Mouse (Mus musculus) CD8-positive naive resting alpha-beta T cell, adult 2 months (primary cell): ENCODE results near the gene Sppl3.
A peak's percentile ranks its signal among the peaks of the same experiment; 100 is the strongest.
"Not testable (repeated sequence)": the region's sequence is repeated elsewhere in the genome, so short reads cannot be mapped to it uniquely, and the experiment has no call there.

Experiments
- DNase-seq, 2 experiments: peaks; one replicate each; pipeline ENCODE4 v3.0.0; 2022; ENCODE audit warnings: low read depth in 2 of 2, low spot score in 2 of 2

The Sppl3 gene

DNA sequence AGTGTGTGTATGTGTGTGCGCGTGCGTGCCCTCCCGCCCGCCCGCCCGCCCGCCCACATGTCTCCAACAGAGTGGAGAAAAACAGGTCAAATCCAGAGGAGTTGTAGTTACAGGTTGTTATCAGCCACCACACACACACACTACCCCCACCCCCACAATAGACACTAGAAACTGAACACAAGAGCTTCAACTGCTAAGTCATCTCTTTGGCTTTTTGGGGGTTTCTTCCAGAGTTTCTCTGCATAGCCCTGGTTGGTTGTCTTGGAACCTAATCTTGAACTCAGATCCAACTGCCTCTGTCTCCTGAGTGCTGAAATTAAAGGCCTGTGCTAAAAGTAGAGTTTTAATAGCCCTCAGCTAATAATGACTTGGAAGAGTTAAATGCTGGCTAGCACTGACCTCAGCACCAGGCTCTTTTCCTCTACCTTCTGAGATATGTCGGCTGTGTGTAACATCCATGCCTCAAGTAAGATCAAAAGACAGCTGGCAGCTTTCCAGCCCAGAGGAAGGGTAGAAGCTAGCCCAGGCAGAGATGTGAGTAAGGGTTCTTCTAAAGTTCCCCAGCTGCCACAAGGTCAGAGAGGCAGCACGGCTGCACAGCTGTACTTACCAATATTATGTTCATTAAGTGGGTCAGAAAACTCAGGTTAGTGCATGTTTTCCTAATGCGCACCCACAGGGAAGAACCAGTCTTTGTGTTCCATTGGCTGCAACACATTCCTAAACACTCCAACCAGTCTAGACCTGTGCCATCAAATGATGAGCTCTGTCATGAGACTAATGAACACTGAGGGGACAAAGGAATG is 60.4 kb downstream of the Sppl3 start:
- no peak for DNase-seq

DNA sequence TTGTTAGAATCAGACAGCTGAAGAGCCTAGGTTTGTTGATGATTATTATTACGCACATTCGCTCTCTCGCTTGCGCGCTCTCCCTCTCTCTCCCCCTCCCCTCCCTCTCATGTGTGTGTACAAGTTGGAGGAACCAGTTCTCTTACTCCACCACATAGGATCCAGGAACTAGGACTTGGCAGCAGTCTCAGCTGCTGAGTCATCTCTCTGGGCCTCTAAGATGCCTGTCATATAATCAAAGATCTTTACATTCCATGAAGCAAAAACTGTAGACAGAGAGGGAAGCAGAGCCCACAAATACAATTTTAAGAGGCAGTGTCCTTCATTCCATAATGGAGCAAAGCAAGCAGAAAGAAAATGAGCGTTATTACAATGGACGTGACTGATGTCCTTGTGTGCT is 61.2 kb downstream of the Sppl3 start:
- no peak for DNase-seq

DNA sequence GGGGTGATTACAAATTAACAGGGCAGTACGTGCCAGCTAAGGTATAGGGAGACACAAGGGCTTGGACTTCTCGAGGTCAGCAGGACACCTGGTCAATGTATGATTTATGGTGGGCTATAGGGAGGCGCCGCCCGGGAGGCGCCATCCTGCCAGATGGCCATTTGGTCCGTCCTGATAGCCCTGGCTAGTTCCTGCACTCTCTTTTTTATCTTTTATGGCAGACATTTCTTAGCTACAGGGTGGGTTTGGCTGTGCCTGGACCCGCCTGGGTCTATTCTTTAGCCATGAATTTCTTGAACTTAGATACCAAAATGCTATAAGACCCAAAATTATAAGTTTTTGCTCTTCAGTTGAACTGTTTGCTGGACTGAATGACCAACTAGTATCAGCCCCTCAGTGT is 62.4 kb downstream of the Sppl3 start:
- not testable (repeated sequence) for DNase-seq

DNA sequence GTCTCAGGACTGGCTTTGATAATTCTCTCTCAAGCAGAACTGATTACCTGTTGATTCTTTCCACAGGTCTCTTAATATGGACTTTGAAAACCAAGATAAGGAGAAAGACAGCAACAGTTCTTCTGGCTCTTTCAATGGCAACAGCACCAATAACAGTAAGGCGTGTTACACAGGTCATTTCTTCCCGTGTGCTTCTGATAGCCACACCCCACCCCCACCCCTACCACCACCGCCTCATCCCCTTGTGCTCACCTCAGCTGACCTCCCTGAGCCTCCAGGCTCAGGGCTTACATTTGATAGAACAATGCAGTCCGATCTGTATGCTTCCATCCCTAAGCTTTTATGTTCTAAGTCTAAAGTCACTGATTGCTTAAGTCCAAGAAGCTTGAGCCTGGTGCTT is 63.8 kb downstream of the Sppl3 start:
- DNase-seq = no peak

DNA sequence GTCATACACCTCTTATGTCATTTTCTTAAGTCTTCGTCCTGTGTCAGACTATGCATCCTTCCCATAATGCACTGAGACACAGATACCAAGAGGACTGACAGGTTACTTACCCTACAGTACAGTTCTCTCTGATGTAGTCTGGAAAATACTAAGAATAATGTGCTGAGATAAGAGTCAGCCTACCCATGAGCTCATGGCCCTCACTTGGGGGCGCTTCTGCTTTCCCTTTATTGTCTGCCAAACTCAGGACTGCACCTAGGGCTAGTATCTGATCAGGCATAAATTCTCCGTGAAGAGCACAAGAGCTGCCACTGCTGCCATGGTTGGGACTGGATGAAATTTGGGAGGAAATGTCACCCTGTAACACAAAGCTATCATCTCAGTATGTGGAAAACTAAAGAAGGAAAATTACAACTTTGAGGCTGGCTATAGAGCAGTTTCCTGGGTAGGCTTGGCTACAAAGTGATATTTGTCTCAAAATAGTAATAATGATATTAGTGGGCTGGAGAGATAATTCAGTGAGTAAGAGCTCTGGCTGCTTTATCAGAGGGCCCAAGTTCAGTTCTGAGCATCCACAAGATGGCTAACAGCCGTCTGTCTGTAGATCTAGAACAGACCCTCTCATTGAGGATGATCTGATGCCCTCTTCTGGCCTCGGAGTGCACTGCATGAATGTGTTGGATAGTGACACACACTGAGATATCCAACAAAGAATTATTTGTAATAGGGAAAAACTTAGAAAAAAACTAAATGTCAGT is 65.4 kb downstream of the Sppl3 start:
- DNase-seq = peak; percentile 58 to 74

DNA sequence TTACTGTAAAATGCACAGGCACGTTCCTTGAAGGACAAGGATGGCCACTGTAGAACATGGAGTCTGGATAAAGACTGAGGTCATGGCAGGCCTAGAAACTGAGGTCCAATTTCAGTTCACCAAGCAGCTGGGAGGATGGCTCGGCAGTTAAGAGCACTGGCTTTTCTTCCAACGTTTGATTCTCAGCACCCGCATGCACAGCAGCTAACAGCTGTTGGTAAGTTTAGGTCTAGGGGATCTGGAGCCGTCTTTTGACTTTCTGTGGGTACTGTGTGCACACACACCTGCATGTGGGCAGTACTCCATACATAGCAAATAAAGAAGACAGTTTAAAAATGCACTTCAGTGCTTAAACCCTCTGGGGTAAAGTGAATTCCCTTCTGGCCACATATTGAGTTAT is 70.7 kb downstream of the Sppl3 start:
- DNase-seq = no peak

DNA sequence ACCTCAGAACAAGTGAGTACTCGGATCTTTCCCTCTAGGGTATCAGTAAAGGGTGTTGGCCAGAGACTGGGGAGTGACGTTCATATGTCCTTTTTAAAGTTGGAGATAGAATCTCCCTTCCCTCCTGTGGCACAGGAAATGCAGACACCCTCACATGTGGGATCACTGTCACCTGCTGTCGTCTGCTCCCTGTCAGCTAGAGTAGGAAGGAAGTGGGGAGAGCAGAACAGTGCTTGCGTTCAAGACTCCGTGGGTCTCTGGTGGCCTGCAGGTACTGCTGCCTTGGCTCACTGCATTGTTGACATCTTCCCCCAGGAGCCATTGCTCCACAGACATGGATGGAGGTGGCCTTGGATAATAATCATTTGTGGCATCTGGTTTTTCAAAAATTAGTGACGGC is 72.6 kb downstream of the Sppl3 start:
- no peak for DNase-seq

DNA sequence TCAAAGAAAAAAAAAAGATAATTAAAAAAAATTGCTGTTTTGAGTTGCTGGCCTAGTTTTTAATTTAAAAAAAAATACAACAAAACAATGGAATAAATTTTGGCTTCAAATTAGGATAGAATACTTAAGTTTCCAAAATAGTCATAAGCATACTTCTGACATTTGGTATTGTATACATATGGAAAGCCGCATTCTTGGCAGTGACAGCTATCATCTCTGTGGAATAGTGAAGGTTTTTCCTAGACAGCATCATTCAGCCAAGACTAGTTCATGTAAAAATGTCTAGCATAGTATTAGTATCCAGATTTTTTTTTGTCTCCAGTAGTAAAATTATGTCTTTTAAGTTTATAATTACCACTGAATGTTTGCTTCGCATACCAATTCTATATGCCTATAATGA is 74.7 kb downstream of the Sppl3 start:
- no peak for DNase-seq

DNA sequence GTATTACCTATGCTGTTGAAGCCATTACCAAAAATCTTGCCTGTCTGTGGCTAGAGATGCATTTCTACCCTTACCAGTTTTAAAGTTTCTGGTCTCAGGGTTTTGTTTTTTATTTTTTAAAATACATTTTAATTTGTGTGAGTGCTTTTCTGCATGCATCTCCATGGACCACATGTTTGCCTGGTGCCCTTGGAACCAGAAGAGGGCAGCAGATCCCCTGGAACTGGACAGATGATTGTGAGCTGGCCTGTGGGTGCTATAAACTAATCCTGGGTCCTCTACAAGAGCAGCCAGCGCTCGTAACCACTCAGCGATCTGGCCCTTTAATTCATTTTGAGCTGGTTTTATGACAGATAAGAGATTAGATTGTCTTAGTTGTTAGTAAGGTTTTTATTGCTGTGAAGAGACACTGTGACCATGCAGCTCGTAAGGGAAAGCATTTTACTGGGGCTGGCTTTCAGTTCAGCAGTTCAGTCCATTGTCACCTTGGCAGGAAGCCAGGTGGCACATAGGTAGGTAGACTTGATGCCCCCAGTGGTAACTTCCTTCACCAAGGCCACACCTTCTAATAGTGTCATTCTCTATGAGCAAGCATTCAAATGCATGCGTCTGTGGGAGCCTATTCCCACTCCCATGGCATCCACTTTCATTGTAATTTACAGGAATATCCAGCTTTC is 78.8 kb downstream of the Sppl3 start:
- DNase-seq = no peak

DNA sequence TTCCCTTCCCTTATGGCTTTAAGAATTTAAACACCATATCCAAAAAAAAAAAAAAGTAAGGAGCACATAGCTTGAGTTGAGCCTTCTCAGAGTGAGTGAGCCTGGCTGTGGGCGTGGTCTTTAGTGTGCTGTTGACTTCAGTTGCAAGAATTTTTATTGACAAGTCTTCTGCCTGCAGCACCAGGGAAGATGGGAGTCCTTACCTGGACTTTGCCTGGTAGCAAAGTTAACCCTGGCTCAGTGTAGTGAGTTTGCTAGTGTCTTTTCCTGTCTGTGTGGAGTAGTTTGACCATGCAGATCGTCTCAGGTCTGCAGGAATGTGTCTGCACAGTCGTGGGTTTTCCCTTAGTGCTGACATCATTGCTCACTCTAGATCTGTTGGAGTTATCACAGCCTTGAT is 80.1 kb downstream of the Sppl3 start:
- DNase-seq = no peak

DNA sequence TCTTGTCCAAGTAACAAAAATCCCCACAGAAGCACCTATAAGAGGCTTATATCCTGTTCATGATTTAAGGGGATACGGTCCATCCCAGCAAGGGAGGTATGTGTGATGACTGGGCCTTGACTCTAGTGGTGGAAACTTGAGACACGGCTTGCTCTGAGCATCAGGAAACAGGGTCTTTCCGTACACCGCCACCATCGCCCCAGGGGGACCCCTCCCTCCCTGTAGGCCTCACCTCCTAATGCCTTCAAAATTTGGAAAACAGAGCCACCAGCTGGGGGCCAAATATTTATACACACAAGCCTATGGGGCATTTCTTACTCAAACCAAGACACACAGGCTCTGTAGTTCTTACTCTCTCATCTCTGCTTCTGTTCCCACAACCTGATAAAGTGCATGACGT is 80.8 kb downstream of the Sppl3 start:
- no peak for DNase-seq

DNA sequence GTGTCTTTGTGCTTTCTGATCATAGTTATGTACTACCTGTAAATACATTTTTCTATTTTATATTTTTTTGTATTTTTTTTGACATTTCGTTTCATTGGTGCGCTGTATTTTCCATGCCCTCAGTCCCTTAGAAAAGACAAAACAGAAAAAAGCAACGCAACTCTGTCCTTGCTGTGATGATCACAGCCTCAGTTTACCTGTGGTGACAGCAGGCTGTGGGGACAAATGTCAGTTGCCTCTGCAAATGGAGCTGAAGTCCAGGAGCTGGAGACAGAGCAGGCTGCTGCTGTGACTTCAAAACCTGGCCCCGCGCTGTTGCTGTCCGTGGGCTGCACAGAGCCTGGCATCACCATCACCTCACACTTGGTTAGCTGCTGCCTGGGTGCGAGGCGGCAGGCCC is 87.3 kb downstream of the Sppl3 start, which contains the start of gene Gm10401:
TSS of gene Gm10401 (minus strand) at position 101 of the 400 bp plus-strand sequence.
- no peak for DNase-seq

DNA sequence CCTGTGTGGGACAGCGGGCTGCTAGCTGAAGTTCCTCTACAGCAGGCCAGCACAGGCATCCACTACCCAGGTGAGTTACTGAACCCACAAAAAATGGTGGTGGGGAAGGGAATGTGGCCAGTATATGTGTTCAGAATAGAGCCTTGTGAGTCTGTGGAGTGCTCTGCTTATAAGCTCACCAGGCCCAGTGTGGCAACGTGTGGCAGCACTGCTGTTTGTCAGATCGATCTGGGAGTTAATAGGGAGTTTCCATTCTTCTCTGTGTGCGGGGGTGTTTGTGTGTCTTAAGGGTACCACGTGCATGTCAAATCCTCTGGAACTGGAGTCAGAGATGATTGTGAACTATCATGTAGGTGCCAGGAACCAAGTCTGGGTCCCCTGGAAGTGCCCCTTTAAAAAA is 88.6 kb downstream of the Sppl3 start:
- DNase-seq = no peak

DNA sequence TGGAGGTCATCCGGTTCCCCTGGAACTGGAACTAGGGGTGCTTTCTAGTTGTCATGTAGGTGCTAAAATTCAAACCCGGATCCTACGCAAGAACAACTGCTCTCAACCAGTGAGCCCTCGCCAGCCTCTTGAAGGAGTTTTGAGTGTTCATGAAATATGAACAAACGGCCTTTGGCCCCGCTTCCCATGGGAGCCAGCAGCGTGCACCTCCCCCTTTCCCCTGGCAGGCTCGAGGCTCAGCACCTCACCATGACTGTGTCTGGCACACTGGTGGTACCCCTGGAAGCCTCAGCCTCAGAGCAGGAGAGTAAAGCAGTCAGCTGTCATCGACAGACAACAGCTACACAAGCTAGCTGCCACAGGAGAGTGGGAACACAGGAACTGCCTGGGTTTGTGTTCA is 89.1 kb downstream of the Sppl3 start:
- DNase-seq = no peak

DNA sequence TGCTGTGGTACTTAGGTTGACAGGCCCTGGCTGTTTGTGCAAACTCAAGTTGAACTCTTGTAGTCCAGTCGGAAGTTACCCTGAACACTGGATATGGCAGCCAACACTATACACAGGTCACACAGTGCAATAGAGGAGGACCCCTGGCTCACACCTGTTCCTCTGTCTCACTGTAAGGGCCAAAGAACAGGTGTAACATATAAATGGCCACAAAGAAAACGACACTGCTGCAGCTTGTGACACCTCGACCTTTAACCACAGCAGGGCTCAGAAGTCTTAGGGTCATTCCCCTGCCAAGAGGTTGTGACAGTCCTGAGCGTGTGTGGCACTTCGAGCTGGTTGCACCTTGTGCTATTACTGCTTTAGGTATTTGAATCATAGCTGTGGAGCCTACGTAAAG is 89.5 kb downstream of the Sppl3 start:
- DNase-seq = no peak

DNA sequence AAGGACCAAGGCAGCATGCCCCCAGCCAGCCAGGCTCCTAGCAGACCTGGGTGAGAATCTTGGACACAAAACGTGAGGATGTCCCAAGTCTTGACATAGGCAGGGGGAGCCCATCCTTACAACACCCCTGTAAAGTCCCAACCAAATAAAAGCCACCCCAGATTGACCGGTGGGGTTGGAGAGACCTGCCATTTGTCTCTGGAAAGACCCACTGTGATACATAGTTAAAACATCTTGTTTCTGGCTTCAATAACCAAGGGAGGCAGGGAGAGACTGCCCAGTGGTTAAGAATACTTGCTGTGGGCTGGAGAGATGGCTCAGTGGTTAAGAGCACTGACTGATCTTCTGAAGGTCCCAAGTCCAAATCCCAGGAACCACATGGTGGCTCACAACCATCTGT is 91.3 kb downstream of the Sppl3 start:
- no peak for DNase-seq

DNA sequence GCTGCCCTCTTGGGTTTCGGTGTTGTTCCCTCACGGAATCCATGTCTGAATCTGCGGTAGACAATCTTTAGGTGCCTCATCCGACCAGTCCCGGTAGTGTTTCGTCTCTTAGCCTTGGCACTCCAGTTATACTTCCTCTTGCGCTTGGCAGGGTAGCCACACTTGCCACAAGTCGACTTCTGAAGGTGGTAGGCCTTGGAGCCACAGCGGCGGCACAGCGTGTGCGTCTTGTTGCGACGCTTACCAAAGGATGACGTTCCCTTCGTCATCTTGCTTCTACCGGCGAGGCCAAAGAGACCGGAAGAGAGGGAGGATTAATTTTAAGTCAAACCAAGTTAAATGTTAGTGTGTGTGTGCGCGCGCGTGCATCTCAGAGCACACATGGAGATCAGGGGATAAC is 92.3 kb downstream of the Sppl3 start:
- not testable (repeated sequence) for DNase-seq

DNA sequence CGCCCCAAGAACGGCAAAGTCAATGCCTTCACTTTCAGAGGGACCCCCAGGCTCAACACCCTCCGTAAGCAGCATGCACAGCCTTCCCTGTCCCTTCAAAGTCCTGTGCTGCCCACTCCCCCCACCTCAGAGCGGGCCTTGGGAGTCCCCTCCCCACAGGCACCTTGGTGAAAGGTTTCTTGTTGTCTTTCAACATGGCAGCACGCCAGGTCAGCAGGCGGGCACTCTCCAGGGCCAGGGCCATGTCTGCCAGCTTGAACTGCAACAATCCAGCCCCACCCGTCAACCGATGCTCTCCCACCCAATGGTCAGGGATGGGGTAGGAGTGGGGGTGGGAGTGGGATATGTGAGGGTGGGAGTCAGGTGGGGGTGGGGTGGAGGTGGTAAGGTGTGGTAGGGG is 100.2 kb downstream of the Sppl3 start:
- DNase-seq = no peak

DNA sequence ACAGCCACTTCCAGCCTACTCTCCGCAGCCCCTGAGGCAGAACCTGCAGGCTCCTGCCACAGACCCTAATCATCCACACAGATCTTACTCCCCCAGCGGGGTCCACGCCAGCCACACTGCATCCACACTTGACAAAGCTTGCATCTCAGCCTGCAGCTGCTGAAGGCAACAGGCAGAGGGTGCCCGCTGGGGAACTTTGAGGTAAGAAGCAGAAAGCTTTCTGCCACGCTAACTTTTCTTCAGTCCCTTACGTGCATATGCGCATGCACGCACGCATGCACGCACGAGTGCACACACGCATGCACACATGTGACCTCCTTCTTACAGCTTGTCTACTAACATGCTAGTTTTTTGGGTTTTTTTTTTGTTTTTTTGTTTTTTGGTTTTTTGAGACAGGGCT is 102.3 kb downstream of the Sppl3 start:
- DNase-seq = no peak

DNA sequence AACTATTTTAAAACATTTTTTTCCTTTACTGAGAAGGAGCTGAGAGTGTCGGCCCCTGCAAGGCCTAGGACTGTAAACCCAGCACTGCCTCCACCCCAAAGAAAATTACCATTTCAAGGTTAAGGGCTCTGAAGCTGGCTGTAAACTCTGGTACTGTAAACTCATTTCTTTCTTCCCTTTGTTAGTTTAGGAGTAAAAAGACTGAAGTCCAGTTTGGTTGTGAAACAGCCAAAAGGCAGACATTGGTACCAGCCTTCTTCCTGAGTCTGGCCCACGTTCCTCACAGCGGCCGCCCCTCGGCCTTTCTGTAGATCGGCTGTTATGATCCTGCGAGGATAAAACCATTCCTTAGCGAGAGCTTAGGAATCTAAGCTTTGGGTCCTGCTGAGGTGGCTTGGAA is 103.6 kb downstream of the Sppl3 start:
- DNase-seq = no peak

DNA sequence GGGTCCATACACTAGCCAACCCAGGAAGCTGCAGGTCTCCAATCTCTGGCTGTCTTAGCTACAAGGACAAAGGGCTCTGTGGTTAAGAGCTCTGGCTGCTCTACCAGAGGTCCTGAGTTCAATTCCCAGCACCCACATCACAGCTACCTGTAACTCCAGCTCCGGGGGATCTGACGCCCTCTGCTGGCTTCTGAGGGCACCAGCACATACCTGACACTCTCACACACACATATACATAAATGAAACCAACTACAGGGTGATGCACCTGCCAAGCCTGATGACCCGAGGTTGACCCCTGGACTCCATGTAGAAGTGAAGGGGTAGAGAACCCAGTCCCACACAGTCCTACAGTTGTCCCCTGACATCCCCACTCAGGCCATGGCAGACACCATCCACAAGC is 105.5 kb downstream of the Sppl3 start:
- no peak for DNase-seq

DNA sequence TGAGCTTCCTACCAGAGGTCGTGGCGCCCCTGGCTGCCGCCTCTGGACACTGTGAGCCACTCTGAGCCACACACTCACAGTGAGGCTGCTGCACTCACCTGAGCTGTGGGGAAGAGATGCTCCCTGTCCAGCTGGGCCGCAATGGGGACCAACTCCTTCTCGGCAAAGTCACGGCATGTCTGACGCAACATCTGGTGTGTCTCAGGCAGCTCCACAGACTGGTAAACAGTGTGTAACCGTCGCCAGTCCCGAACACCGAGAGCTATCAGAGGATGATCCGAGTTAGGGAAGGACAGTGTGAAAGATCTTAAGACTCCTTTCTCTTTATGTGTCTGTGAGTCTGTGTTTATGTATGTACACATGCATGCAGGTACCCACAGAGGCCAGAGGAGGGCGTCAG is 106.5 kb downstream of the Sppl3 start:
- no peak for DNase-seq
